Mouse (Mus musculus) liver, adult (tissue): ENCODE measurements around the gene Hacd3.

Experiments
- GATA4 ChIP-seq: IDR thresholded peaks from 2 replicates; pipeline ENCODE4 v1.6.1; 2014; ENCODE audit warnings: mild to moderate bottlenecking, low read length; ENCODE audit not compliant: insufficient replicate concordance

The Hacd3 gene

GRCm38 (mm10) chr9:64985037-64985794, 36.3 kb downstream of the Hacd3 start:
- TF ChIP-seq GATA4, result no peak

DNA sequence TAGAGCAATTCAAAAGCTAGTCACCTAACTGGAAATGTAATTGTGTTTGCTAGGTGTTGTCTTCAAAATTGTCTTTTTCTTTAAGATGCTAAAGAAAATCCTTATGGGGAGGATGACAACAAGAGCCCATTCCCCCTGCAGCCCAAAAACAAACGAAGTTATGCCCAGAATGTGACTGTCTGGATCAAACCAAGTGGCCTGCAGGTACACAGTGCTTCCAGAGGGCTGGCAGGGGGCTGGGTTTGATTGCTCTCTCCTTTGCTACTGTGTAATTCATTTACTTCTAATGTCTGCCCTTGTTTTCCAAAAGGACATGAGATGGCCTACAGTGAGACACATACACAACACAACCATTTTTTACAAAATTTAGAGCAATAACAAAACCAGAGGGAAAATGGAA, 39.6 kb downstream of the Hacd3 start:
- TF ChIP-seq GATA4, result no peak

- no peak for TF ChIP-seq GATA4
Observed at GRCm38 (mm10) chr9:64980548-64980947, 40.9 kb downstream of the Hacd3 start.

DNA sequence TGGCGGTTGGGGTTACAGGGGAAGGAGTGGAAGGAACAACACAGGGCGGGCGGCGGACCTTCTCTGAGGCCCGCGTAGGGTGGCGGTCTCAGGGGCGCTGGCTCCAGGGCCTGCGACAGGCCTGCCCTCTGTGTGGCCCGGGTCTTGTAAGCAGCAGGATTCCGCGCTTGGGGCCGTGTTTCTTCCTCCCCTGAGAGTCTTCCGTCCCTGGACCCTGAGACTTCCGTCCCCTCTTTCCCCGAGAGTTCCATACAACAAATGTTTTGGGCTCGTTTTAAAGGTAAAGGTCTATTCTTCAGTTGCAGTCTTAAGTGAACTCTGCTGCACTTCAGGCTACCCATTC, 60.5 kb downstream of the Hacd3 start:
- TF ChIP-seq GATA4, result no peak

GRCm38 (mm10) chr9:64960117-64960977, 61.1 kb downstream of the Hacd3 start, which contains the start of gene Ints14:
Ints14 (plus strand) TSS chr9:64960905.
- TF ChIP-seq GATA4, result peak; percentile 47; the same call in 1 of the 2 replicates

DNA sequence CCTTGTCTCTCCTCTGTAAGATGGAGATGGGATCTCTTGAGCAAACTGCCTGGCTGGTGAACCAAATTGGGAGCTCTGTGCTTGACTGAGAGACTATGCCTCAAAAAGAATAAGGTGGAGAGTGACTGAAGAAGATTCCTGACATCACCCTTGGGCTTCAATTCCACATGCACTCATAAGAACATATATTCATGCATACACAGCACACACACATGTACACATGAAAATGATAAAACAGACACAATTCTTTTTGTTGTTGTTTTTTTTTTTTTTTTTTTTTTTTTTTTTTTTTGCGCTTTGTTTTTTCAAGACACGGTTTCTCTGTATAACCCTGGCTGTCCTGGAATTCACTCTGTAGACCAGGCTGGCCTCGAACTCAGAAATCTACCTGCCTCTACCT, 64.2 kb downstream of the Hacd3 start:
- TF ChIP-seq GATA4, result no peak

DNA sequence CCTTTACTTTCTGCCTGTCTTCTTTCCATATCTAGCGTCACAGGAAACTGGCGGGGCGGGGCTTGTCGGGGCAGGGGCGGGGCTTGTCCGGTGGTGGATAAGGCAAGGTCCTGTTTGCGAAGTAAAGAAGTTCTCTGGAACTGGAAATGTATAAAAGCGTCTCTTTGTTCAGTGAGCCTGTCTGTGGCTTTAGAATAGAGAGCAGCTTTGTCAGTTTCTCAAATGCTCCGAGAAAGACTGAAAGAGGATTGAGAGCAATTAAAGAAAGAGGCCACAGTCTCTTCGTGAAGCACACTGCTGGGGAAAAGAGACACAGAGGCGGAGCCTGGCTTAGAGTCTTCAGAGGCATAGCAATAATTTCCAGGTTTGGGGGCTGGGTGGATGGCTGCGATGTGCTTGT, 65.2 kb downstream of the Hacd3 start:
- no peak for TF ChIP-seq GATA4

- TF ChIP-seq GATA4, result no peak
Observed at GRCm38 (mm10) chr9:64953190-64953589, 68.3 kb downstream of the Hacd3 start.

- no peak for TF ChIP-seq GATA4
Observed at GRCm38 (mm10) chr9:64952055-64952454, 69.4 kb downstream of the Hacd3 start.

- TF ChIP-seq GATA4, result no peak
Observed at GRCm38 (mm10) chr9:64951161-64951657, 70.3 kb downstream of the Hacd3 start, which contains the start of gene Slc24a1. Slc24a1 (minus strand) TSS chr9:64951607.

DNA sequence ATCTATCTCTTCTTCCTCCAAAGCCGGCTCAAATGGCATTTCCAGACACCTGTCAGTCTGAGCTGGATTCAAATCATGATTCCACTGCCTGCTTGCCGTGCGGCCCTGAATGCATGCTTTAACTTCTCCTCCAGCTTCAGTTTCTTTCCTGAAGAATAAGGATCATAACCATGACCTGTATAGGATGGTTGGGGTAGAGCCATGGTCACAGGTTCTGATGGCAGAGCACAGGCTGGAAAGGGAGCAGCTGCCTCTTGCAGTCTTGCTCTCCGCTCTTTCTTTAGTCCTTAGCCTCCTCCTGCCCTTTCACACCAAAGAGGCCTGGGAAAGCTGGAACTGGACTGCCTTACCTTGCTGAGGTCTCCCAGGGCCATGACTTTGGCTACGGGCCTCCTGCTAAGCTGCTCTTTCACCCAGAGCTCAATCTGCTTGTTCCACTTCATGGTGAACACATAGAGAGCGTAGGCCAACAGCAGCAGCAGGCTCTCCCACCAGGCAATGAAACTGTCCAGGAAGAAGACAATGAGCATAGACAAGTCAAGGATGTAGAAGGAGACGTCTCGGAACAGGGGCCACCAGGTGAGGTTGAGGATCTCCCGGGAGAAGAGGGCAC, 73.9 kb downstream of the Hacd3 start:
- no peak for TF ChIP-seq GATA4

DNA sequence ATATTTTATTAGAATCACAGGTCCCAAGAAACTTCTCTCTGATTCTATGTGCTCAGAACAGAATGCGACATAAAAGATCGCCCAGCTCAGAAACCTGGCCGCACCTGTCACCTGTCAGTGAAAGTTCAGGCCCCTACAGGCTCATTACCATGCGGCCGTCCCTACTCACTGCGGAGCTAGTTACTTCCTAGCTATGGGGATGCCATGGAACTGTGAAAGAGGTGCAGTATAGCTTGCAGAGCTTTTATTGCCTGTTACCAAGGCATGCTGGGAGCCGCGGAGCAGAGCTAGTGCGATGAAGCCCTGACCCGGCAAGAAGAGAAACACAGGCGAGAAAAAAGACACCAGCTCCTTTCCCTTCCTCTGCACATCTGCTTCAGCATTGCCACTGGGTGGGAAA, 77.5 kb downstream of the Hacd3 start:
- no peak for TF ChIP-seq GATA4

- TF ChIP-seq GATA4, result no peak
Observed at GRCm38 (mm10) chr9:64941650-64942049, 79.8 kb downstream of the Hacd3 start.

DNA sequence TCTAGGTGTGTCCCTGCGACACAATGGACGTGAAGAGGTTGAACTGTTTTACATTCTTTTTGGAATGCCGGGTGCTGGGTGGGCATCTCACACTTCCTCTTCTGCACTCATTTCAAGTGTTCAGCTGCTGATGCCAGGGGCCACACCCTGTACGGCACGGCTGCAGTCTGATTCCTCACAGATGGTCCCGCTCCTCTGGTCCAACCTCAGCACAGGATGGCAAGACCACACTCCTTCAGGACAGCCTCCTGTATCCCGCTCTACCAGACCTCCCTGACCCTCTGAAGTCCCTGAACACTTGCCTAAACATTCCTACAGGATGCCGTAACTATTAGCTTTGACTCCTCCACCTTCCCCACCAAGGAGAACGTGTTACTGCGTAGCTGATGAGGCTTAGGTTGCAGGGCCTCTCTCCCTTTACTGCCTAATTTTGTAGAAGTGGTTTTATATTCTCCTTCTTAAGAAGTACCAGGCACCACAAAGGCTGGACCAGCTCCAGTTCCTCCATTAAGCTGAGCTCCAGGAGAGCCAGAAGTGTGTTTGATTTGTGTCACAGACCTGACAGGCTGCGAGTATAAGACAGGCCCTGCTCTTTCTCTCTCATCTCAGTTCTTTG, 80.7 kb downstream of the Hacd3 start:
- no peak for TF ChIP-seq GATA4

GRCm38 (mm10) chr9:64939790-64940189, 81.7 kb downstream of the Hacd3 start:
- no peak for TF ChIP-seq GATA4
